Mouse (Mus musculus) embryonic stem cell, embryonic (primary cell): ENCODE results near the gene Nrxn2.

Experiments used
- CTCF ChIA-PET, 4 experiments: fragments of 300-600 bp in 2 of 4; fragments of 350-600 bp in 2 of 4; sonication (Branson Sonifier 250); formaldehyde crosslinking; loops; one replicate each; lab custom pipeline; 2022; ENCODE audit warnings: inconsistent platforms in 2 of 4; lab: Charles Lee
- POLR2A ChIA-PET, 4 experiments: fragments of 300-600 bp in 2 of 4; fragments of 350-600 bp in 2 of 4; sonication (Branson Sonifier 250); formaldehyde crosslinking; loops; one replicate each; lab custom pipeline; 2022; ENCODE audit warnings: antibody characterized with exemption in 4 of 4, inconsistent platforms in 1 of 4; lab: Charles Lee

Gene Nrxn2

DNA sequence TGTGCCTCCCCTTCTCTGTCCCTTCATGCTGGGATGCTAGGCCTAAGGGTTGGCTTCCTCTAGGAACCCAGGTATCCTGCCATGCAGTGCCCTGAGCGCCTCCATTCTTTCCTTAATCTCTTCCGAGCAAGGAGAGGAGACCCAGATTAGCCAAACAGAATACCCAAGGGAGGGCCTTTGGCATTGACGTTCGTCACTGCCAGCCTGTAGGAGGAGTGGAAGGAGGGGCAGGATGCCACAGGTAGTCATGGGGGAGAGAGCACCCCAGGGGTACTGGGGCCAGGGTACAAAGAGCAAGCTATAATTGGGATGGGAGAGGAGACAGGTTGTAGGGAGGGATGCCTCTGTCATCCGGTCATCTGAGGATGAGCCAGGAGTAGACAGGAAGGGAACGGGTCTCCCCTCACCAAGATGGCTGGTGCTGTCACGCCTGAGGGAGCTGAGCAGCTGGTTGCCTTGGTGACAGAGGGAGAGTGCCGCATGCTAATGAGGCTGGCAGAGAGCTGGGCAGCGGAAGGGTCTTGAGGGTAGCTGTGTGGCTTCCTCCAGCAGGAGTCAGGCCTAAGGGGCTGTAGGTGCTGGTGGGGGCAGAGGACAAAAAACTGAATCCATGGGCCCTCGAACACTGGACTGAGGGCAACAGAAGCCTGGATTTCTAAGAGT, 27.4 kb downstream of the Nrxn2 start:
- ChIA-PET POLR2A (interaction anchor here in 1 of 4 experiments (1.5 kb wide), 1 partner anchor 373 kb away, joined by 3 read pairs; no protein-coding TSS in a partner anchor), CTCF (interaction anchor here in 2 of 4 experiments (0.5 to 0.7 kb wide), 2 partner anchors 12 to 225 kb away, joined by 4 read pairs; no protein-coding TSS in a partner anchor)

DNA sequence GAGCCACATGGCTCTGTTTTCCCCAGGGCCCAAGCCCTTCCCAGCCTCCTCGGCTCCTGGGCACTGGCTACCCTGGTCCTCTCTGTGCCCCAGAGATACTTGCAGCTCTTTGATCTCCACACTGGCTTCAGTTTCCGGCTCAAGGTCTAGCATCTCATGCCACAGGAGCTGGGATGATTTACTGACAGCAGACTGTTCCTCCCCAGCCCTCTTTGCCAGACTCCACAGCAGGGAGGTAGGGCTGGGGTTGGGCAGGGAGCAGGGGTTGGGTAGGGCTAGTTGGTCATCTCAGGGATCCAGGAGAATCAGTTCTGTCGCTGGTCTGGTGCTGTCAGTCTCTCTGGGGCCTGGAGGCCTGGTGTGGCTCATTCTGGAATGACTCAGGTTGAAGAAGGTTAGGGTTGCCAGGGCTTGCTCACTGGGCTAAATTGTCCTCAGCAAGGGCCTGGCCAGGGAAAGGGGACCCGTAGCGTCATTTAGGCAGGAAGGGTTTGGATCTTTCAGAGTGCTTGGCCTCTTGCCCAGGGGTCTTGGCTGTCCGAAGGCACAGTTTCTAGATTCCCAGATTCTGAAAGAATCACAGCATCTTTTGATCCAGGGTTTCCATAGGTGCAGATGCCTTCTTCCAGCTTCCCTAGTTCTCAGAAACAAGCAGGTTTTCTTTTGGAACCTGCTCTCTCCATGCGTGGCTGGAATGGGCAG, 28.4 kb downstream of the Nrxn2 start:
- ChIA-PET CTCF (interaction anchor here in 1 of 4 experiments (0.7 kb wide), 1 partner anchor 13 kb away, joined by 4 read pairs; no protein-coding TSS in a partner anchor), POLR2A (interaction anchor here in 1 of 4 experiments (0.9 kb wide), 1 partner anchor 83 kb away, joined by 3 read pairs; no protein-coding TSS in a partner anchor)

DNA sequence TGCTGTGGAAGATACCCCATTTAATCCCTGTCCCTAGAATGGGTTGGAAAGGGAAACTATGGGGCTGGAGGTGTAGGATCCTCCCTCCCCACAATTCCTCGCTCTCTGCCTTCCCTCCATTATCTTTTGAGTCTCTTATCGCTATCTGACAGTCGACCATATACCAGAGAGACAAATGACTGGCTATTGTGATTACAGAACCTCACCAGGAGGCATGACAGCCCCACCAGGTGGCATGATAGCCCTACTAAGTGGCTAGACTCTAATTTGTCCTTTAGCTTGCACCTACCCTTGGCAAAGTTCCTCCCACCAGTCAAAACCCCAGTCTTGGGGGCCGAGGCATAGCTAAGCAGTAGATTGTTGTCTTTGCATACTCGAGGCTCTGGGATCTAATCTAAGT, 30.2 kb downstream of the Nrxn2 start:
- POLR2A ChIA-PET: interaction anchor here in 1 of 4 experiments (1.3 kb wide), 1 partner anchor 85 kb away, joined by 3 read pairs; the partner anchor contains the start of gene Sf1
- CTCF ChIA-PET: no interaction called here

DNA sequence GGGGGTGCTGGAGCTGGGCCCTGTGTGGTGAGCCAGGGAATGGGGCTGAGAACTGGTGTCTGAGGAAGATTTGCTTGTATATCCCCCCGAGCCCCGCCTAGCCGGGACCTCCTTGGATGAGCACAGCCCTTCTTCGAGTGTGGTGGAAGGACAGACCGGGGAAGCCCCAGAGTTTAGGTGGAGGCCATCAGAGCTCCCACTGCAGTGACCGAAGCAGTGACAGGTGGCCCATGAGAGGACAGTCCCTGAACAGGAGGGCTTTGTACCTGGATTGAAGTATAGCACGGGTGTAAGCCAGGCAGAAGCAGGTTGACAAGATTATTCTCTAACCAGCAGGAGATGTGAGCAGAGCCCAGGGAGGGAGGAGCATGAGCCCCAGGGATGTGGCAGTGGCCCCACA, 31.3 kb downstream of the Nrxn2 start:
- ChIA-PET CTCF (no interaction called here), POLR2A (interaction anchor here in 1 of 4 experiments (1.3 kb wide), 1 partner anchor 86 kb away, joined by 3 read pairs; the partner anchor contains the start of gene Sf1)

DNA sequence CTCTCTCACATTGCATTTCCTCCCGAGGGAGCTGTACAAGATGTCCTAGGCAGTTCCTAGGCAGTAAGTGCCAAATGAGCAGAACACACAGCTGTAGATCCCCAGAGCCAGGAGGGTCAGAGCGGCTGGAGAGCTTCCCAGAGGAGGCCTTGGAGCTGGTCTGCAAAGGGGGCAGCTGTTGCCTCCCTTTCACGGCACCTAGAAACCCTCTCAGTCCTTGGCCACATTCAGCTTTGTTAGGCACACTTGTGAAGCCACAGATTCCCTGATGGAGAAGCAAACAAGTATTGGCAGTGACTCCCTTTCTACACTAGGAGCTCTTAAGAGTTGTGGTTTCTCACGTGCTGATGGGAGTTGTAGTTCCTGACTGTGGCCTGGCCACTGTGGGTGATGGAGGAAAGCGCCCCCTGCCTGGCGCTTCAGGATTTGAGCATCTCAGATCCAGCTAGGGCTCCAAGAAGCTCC, 33.5 kb downstream of the Nrxn2 start:
- POLR2A ChIA-PET: interaction anchor here (0.5 to 3.3 kb wide), 55 partner anchors 9 to 588 kb away, joined by 3 to 21 read pairs (median 4); partner anchors contain the start of genes Sf1 (in 3 of the 4), Map4k2 (in 1 of the 4), Men1 (in 1 of the 4) and Nrxn2 (in 1 of the 4)
- CTCF ChIA-PET: interaction anchor here (0.6 to 2.4 kb wide), 107 partner anchors 8 to 710 kb away, joined by 3 to 23 read pairs (median 4); partner anchors contain the start of genes Pygm (in 2 of the 4), Arl2 (in 1 of the 4), Men1 (in 1 of the 4) and Nudt22 (in 1 of the 4)

DNA sequence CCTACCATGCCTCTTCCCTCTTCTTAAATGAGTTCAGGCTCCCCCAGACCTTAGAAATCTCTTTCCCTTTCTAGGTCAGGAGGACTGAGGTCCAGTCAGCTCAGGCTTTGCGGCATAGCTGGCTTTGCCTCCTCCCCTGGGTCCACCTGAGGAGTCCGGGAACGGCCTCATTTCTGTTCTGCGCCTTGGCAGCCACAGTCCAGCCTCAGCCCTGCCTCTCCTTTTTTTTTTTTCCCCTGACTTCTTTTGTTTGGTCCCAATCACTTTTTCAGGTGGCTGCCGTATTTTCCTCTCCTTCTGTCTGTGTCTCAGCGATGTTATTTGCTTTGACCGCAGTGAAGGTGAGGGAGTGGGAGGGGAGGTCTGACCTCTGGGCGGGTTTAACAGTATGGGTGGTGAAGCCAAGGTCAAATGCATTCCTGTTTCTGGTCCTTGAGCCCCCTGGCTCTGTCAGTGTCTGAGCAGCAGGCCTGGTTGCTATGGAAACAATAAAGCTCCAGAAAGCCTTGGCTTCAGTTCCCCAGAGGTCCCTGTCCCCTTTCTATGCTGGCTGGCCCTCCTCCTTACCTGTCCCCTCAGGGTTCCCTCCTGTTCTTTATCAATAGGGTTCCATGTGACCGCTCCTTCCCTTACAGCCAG, 34.3 kb downstream of the Nrxn2 start:
- ChIA-PET POLR2A (interaction anchor here (0.6 to 3.3 kb wide), 53 partner anchors 8 to 543 kb away, joined by 3 to 21 read pairs (median 4); partner anchors contain the start of genes Sf1 (in 3 of the 4), Map4k2 (in 1 of the 4), Men1 (in 1 of the 4) and Nrxn2 (in 1 of the 4)), CTCF (interaction anchor here (0.5 to 2.4 kb wide), 87 partner anchors 8 to 709 kb away, joined by 3 to 23 read pairs (median 4); partner anchors contain the start of genes Arl2 (in 1 of the 4), Men1 (in 1 of the 4), Nudt22 (in 1 of the 4) and Pygm (in 1 of the 4))

DNA sequence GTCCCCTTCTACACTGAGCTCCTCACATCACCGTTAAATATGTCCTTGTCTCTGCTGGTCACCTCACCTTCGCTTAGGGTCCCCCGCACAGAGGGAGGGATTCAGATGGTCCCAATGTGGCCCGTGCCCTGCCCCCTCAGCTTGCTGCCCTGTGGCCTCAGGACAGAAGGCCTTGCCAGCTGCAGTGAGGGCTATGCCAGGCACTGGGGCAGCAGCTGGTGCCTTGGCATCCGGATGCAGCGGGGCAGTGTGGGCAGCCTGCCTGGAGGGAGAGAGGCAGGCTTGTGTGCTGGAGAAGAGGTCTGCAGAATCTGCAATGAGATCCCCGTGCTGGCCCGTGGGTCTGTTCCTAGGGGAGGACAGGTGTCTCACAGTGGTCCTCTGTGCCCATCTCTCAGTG, 34.8 kb downstream of the Nrxn2 start:
- POLR2A ChIA-PET: interaction anchor here in 3 of 4 experiments (0.9 to 3.3 kb wide), 14 partner anchors 9 to 435 kb away, joined by 3 to 14 read pairs (median 4); no protein-coding TSS in a partner anchor
- CTCF ChIA-PET: interaction anchor here in 3 of 4 experiments (0.5 to 2.4 kb wide), 15 partner anchors 11 to 650 kb away, joined by 3 to 23 read pairs (median 5); no protein-coding TSS in a partner anchor

DNA sequence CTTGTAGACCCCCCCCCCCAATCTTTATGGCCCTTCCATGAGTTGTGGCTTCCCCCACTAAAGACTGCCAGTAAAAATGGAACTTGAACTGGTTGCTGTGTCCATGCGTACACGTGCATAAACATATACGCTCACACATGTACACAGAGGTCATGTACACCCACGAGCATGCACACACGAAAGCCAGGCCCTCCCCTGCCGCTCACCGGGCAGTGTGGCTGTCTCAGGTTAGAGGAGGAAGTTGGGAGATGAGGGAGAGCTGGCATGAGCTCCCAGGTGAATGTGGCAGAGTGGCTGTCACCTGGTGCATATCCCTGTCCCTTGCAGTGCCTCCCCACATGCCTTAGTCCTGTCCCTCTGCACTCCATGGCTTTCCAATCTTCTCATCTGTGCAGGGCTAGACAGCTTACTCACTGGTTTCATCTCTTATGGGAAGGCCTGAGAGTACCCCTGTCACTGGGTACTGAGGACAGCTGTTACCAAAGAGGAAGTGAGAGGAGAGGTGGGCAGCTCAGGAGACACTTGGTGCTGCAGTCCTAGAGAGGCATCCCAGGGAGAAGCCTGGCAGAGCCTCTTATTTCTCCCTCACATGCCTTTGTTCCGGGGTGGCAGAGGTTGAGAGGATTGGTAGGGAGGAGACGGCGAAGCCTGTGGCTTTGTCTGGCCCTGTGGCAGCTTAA, 35.6 kb downstream of the Nrxn2 start:
- CTCF ChIA-PET: interaction anchor here in 3 of 4 experiments (0.7 to 1.5 kb wide), 4 partner anchors 35 to 174 kb away, joined by 3 to 5 read pairs (median 3); no protein-coding TSS in a partner anchor
- POLR2A ChIA-PET: interaction anchor here in 2 of 4 experiments (0.8 to 1.1 kb wide), 2 partner anchors 13 to 27 kb away, joined by 3 to 6 read pairs; no protein-coding TSS in a partner anchor

DNA sequence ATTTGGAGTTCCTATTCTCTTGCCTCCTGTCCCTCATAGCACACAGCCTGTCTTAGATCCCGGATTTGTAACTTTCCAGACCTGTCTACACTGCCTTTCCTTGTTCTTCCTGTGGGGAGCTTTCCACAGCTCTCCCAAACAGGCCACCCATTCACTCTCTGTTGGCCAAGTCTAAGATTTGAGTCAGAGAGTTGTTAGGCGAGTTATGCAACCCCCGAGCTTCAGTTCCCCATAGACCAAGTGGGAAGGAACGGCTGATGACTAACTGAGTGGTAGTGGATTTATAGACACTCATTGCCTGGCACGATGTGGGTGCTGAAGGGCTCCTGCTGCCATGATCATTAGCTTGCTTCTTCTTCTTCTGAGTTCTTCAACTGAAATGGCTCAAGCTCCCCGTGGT, 41.0 kb downstream of the Nrxn2 start:
- POLR2A ChIA-PET: no interaction called here
- CTCF ChIA-PET: interaction anchor here in 1 of 4 experiments (1.4 kb wide), 1 partner anchor 9 kb away, joined by 4 read pairs; no protein-coding TSS in a partner anchor

DNA sequence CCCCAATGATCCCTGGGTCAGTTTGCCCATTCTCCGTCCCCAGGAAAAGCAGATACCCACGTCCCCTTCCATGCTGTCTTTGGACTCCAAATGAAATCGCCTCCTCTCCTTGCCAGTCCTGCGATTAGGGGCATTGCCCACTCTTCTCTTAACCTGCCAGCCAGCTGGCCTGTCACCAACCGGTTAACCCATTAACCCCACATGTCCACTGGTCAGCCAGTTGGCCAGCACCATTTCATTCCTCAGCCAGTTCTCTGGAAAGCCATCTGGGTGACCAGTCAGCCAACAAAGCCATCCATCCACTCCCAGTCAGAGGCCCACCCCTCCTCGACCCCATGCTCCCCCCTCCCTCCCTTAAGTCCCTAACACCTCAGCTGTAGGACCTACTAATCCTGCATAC, 44.3 kb downstream of the Nrxn2 start:
- CTCF ChIA-PET: interaction anchor here in 2 of 4 experiments (0.7 to 2.6 kb wide), 3 partner anchors 11 to 164 kb away, joined by 3 to 13 read pairs (median 8); no protein-coding TSS in a partner anchor
- POLR2A ChIA-PET: interaction anchor here in 2 of 4 experiments (0.6 to 2.3 kb wide), 3 partner anchors 10 to 974 kb away, joined by 3 to 7 read pairs (median 4); partner anchors contain the start of gene Sf1 (in 1 of the 2)

DNA sequence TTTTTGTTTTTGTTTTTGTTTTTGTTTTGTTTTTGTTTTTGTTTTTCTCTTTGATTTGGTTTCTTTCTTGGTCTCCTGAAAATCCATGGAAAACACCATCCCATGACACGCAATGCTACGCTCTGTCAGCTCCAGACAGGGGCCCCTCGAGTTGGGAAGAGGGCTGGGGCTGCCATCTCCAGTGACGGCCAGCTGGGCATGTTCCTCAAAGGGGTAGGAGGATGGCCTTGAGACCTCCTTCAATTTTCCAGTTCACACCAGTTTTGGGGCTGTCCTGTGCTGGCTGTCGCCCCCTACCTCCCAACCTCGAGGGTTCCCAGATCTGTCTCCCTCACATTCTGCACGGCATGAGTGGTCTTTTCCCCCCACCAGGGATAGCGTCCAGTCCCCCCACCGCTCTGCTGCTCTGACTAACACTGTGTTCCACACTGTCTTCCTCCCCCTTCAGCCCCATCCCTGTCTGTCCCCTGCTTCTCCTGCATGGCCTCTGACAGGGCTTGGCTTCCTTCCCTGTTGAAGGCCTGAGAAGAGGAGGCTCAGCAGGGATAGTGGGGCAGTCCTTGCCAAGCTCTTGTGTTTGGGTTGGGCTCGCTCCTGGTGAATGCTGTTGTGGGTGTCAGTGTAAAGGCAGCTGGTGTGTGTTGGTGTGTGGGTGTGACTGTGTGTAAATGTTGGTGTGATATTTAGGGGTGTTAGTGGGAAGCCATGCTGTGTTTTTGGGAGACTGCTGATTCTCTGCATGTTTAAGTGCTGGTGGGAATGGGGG, 46.0 kb downstream of the Nrxn2 start:
- CTCF ChIA-PET: interaction anchor here in 3 of 4 experiments (0.7 to 3.3 kb wide), 6 partner anchors 12 to 200 kb away, joined by 3 to 18 read pairs (median 8); no protein-coding TSS in a partner anchor
- POLR2A ChIA-PET: interaction anchor here in 2 of 4 experiments (1.3 to 1.6 kb wide), 4 partner anchors 8 to 101 kb away, joined by 3 to 5 read pairs (median 4); partner anchors contain the start of gene Sf1 (in 1 of the 2)

DNA sequence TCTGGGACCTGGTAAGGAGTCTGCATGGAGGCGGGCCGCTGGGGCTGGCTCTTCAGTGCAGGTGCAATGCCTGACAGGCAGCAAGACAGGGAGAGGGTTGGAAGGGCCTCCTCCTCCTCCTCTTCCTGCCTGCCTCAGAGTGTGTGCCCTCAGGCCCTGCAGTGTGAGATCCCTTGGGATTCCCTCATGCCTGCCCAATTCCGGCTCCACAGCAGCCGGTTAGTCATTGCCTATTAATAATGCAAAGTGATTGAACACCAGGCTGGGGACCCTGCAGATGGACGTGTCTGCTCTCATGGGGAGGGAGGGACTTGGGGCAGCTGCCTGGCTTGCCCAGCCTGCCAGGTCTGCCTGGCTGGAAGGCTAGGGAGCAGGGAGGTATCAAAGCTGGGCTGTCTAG, 46.6 kb downstream of the Nrxn2 start:
- CTCF ChIA-PET: interaction anchor here in 3 of 4 experiments (0.6 to 3.3 kb wide), 4 partner anchors 12 to 366 kb away, joined by 3 to 18 read pairs (median 12); no protein-coding TSS in a partner anchor
- POLR2A ChIA-PET: interaction anchor here in 1 of 4 experiments (1.4 to 1.5 kb wide), 2 partner anchors 8 to 13 kb away, joined by 5 read pairs; no protein-coding TSS in a partner anchor

DNA sequence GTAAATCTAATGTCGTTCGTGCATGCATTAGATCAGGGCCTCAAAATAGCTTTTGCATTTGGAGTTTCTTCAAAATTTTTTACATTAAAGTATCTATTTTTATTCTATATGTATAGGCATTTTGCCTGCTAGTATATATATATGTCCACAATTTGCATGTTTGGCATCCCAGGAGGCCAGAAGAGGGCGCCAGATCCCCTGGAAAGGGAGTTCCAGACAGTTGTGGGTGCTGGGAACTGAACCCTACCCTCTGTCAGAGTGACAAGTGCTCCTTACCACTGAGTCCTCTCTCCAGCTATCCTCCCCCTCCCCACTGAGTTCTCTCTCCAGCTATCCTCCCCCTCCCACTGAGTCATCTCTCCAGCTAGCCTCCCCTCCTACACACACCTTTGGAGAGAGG, 48.4 kb downstream of the Nrxn2 start:
- ChIA-PET CTCF (interaction anchor here in 3 of 4 experiments (0.5 to 2.5 kb wide), 5 partner anchors 15 to 804 kb away, joined by 3 to 10 read pairs (median 4); no protein-coding TSS in a partner anchor), POLR2A (interaction anchor here in 1 of 4 experiments (0.6 to 1.1 kb wide), 2 partner anchors 14 to 152 kb away, joined by 3 read pairs; no protein-coding TSS in a partner anchor)

DNA sequence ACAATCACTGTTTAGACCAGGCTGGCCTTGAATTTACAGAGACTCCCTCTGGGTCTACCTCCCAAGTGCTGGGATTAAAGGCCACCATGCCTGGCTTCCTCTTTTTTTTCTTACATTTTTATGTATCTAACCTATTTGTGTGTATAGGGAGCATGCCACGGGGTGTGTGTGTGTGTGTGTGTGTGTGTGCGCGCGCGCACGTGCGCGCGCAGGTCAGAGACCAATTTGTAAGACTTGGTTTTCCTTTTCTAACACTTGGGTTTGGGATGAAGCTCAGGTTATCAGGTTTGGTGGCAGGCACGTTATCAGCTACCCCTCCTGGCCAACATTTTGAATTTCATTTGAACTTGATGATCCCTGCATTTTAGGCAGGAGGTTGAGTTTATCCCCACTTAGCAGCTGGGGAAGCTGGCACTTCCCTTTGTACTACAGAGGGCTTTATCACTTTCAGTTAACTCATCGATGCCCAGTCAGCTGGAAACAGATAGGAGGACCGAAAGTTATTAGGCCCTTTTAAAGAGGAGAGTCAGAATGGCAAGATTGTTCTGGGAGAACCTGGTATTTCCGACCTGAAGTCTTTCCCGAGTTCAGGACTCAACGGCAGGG, 48.9 kb downstream of the Nrxn2 start:
- POLR2A ChIA-PET: interaction anchor here in 2 of 4 experiments (0.6 to 1.3 kb wide), 4 partner anchors 14 to 1057 kb away, joined by 3 to 4 read pairs (median 4); no protein-coding TSS in a partner anchor
- CTCF ChIA-PET: interaction anchor here in 3 of 4 experiments (0.5 to 2.5 kb wide), 5 partner anchors 15 to 804 kb away, joined by 3 to 10 read pairs (median 4); no protein-coding TSS in a partner anchor

DNA sequence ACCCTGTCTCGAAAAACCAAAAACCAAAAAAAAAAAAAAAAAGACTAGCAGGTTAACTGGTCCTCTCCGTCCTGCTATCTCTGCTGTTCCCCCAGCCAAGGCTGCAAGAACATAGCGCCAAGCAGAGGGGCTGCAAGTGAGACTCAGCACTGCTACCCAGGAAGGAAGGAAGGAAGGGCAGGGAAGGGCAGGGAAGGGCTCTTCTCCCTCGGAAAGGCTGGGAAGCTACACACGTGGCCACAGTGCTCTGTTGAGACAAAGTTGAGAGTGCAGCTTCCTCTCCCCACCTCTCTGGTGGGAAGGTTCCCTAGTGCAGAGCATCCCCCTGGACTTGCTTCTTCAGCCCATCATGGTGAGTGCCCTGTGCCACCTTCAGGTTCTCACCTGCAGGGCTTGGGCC, 53.1 kb downstream of the Nrxn2 start:
- ChIA-PET POLR2A (interaction anchor here in 2 of 4 experiments (0.6 to 2.3 kb wide), 6 partner anchors 19 to 246 kb away, joined by 3 to 9 read pairs (median 5); partner anchors contain the start of gene Gpha2 (in 1 of the 2)), CTCF (interaction anchor here in 1 of 4 experiments (2.6 kb wide), 1 partner anchor 19 kb away, joined by 8 read pairs; no protein-coding TSS in a partner anchor)
